Mouse (Mus musculus): ENCODE data around the gene Gcc1. TPM values are rescaled to one million over a fixed set of nuclear protein-coding genes. Genes with fewer than 3 reads are reported as not detected.
A peak's percentile ranks its signal among the peaks of the same experiment; 100 is the strongest.

Gene Gcc1
- total and polyA plus RNA-seq, 2 experiments, result 3.9 to 9.9 TPM

DNA sequence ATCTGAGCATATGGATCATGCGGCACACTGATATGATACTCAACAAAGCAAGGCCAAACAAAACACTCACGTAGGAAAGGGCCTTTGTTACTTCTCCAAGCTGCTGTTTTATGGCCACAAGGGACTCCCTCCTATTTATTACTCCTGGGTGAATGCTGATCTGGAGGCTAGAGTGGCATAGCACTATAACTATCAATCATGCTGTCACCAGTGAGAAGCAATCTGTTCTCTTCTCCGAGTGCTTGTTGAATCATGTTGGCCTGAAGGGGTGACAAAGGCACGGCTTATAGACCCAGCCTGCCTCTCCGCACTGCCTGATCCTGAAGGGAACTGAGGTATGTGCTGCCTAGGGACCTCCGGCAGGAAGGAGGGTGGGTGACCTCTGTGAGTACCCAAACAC is 36.4 kb upstream of the Gcc1 start:
- 83% methylated on average over 6 of the region's 6 CpGs for WGBS
- Histone ChIP-seq H3K4me1 (ENCODE audit: control insufficient read depth, insufficient read depth, low read length) (peaks cover 8% of the 10 kb centered on the region; the same call in 1 of the 2 replicates), H3K79me2 (ENCODE audit: control insufficient read depth, insufficient read depth, low read length) (no peaks in the 10 kb centered on the region), H3K4me3 (ENCODE audit: insufficient read depth, low read depth, low read length) (no peak overlapping the region), H3K27me3 (ENCODE audit: control insufficient read depth, insufficient read depth, low read length) (no peaks in the 10 kb centered on the region), H3K36me3 (ENCODE audit: control insufficient read depth, insufficient read depth, low read length) (no peaks in the 10 kb centered on the region), H3K9ac (ENCODE audit: low read depth, low read length) (no peak overlapping the region), H3K27ac (replicated peaks; ENCODE audit: insufficient read depth, low read depth, low read length) (no peak overlapping the region)
- TF ChIP-seq CTCF (IDR thresholded peaks at IDR 0.05; ENCODE audit: low read depth, low read length) (no peak), POLR2A (IDR thresholded peaks at IDR 0.05; ENCODE audit: extremely low read depth, insufficient read depth, low read length) (no peak)
- no peak for DNase-seq (ENCODE audit: extremely low read depth, low read depth, low spot score)

DNA sequence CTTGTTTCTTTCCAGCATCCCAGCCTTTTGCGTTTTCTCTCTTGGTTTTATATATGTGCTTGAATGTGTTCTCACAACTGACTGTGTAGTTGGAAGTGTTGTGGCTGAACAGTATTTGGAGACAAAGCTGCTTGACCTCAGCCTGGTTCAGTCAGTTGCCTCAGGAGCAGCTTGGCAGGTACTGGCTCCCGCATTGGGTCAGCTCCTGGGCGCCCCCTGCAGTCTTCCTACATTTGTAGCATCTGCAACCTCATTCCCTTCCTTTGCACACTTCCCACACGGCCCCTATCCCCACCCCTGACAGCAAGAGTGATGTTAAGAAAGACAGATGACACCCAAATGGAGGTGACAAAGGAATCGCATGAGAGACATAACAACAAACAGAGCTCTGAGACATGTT is 32.3 kb upstream of the Gcc1 start:
- DNase-seq (ENCODE audit: extremely low read depth, low read depth, low spot score), result peak; percentile 74
- no peaks in the 10 kb centered on the region for H3K27me3 ChIP-seq (ENCODE audit: control insufficient read depth, insufficient read depth, low read length)
- 6% methylated on average over 5 of the region's 5 CpGs for WGBS
- H3K4me1 ChIP-seq (ENCODE audit: control insufficient read depth, insufficient read depth, low read length), result peaks cover 18% of the 10 kb centered on the region
- H3K9ac ChIP-seq (ENCODE audit: low read depth, low read length), result no peak overlapping the region
- no peaks in the 10 kb centered on the region for H3K36me3 ChIP-seq (ENCODE audit: control insufficient read depth, insufficient read depth, low read length)
- no peaks in the 10 kb centered on the region for H3K79me2 ChIP-seq (ENCODE audit: control insufficient read depth, insufficient read depth, low read length)
- no peak overlapping the region for H3K4me3 ChIP-seq (ENCODE audit: insufficient read depth, low read depth, low read length)
- no peak overlapping the region; the same call in 1 of the 2 replicates for H3K27ac ChIP-seq (replicated peaks; ENCODE audit: insufficient read depth, low read depth, low read length)
- TF ChIP-seq CTCF (IDR thresholded peaks at IDR 0.05; ENCODE audit: low read depth, low read length) (peak; percentile 93), POLR2A (IDR thresholded peaks at IDR 0.05; ENCODE audit: extremely low read depth, insufficient read depth, low read length) (no peak)

DNA sequence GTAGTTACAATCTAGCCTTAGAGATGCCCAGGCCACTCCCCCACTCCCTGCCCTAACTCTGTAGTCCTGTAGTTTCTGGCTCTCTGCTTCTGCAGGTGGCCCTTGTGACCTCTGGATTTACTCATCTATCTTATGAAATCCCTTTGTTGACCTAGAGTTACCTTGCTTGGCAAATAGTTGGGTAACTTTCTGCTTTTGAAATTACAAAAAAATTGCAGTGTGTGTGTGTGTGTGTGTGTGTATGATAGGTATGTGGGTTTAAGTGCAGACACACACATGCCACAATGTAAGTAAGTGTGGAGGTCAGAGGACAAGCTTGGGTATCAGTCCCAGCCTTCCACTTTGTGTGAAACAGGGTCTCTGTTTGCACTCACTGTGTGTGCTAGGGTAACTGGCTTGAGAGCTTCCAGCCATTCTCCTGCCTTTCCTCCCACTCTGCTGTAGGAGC is 31.1 kb upstream of the Gcc1 start:
- peaks cover 18% of the 10 kb centered on the region for H3K4me1 ChIP-seq (ENCODE audit: control insufficient read depth, insufficient read depth, low read length)
- peak overlapping the region; percentile 83 for H3K27ac ChIP-seq (replicated peaks; ENCODE audit: insufficient read depth, low read depth, low read length)
- no peaks in the 10 kb centered on the region for H3K27me3 ChIP-seq (ENCODE audit: control insufficient read depth, insufficient read depth, low read length)
- H3K79me2 ChIP-seq (ENCODE audit: control insufficient read depth, insufficient read depth, low read length), result no peaks in the 10 kb centered on the region
- TF ChIP-seq CTCF (IDR thresholded peaks at IDR 0.05; ENCODE audit: low read depth, low read length) (no peak), POLR2A (IDR thresholded peaks at IDR 0.05; ENCODE audit: extremely low read depth, insufficient read depth, low read length) (no peak)
- H3K9ac ChIP-seq (ENCODE audit: low read depth, low read length), result no peak overlapping the region; the same call in 1 of the 2 replicates
- no peak overlapping the region for H3K4me3 ChIP-seq (ENCODE audit: insufficient read depth, low read depth, low read length)
- H3K36me3 ChIP-seq (ENCODE audit: control insufficient read depth, insufficient read depth, low read length), result no peaks in the 10 kb centered on the region
- DNase-seq (ENCODE audit: extremely low read depth, low read depth, low spot score), result peak; percentile 98

DNA sequence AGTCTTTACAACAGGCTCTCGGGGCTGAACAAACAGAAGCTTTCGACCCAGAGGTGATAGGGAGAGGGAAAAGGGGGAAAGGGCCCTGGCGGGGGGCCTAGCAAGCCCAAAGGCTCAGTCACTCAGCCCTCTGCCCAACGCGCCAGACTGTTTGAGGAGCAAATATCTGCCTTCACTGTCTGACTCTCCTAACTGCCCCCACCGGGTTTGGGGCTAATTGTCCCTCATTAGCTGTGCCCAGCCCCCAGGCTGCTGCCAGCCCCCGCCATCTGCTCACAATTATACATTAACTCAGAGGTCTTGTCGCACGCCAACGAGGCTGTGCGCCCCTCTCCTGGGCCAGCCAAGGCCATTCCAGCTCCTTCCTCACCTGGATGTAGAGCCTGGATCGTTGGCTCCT is 22.8 kb upstream of the Gcc1 start:
- 1% methylated on average over 12 of the region's 12 CpGs for WGBS
- H3K4me1 ChIP-seq (ENCODE audit: control insufficient read depth, insufficient read depth, low read length), result no peaks in the 10 kb centered on the region
- H3K9ac ChIP-seq (ENCODE audit: low read depth, low read length), result no peak overlapping the region
- H3K79me2 ChIP-seq (ENCODE audit: control insufficient read depth, insufficient read depth, low read length), result no peaks in the 10 kb centered on the region
- no peaks in the 10 kb centered on the region for H3K36me3 ChIP-seq (ENCODE audit: control insufficient read depth, insufficient read depth, low read length)
- no peak for DNase-seq (ENCODE audit: extremely low read depth, low read depth, low spot score)
- TF ChIP-seq POLR2A (IDR thresholded peaks at IDR 0.05; ENCODE audit: extremely low read depth, insufficient read depth, low read length), result no peak
- no peak for TF ChIP-seq CTCF (IDR thresholded peaks at IDR 0.05; ENCODE audit: low read depth, low read length)
- H3K4me3 ChIP-seq (ENCODE audit: insufficient read depth, low read depth, low read length), result no peak overlapping the region
- peaks cover 6% of the 10 kb centered on the region; the same call in 1 of the 2 replicates for H3K27me3 ChIP-seq (ENCODE audit: control insufficient read depth, insufficient read depth, low read length)
- H3K27ac ChIP-seq (replicated peaks; ENCODE audit: insufficient read depth, low read depth, low read length), result no peak overlapping the region

DNA sequence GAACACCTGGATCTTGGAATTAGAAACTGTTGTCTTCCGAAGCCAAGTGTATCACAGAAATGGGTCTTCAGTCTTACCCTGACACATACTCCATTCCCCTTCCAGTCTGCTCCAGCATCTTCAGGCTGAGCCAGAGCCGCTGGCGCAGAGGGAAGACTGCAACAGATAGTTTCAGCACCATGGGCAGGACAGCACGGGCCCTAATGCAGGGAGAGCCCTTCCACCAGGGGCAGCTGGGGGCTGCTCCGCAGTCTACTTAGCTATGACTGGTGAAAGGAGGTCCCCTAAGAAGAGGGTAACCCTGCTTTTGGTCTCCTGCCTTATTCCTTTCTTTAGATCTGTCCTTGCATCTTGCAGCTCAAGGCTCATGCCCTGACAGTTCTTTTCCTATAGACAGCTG is 22.3 kb upstream of the Gcc1 start:
- DNase-seq (ENCODE audit: extremely low read depth, low read depth, low spot score), result no peak
- no peak for TF ChIP-seq POLR2A (IDR thresholded peaks at IDR 0.05; ENCODE audit: extremely low read depth, insufficient read depth, low read length)
- no peak for TF ChIP-seq CTCF (IDR thresholded peaks at IDR 0.05; ENCODE audit: low read depth, low read length)
- no peaks in the 10 kb centered on the region for H3K79me2 ChIP-seq (ENCODE audit: control insufficient read depth, insufficient read depth, low read length)
- no peaks in the 10 kb centered on the region for H3K36me3 ChIP-seq (ENCODE audit: control insufficient read depth, insufficient read depth, low read length)
- no peak overlapping the region for H3K9ac ChIP-seq (ENCODE audit: low read depth, low read length)
- no peak overlapping the region for H3K4me3 ChIP-seq (ENCODE audit: insufficient read depth, low read depth, low read length)
- H3K4me1 ChIP-seq (ENCODE audit: control insufficient read depth, insufficient read depth, low read length), result no peaks in the 10 kb centered on the region
- H3K27me3 ChIP-seq (ENCODE audit: control insufficient read depth, insufficient read depth, low read length), result peaks cover 6% of the 10 kb centered on the region; the same call in 1 of the 2 replicates
- 20% methylated on average over 5 of the region's 5 CpGs for WGBS
- no peak overlapping the region for H3K27ac ChIP-seq (replicated peaks; ENCODE audit: insufficient read depth, low read depth, low read length)

DNA sequence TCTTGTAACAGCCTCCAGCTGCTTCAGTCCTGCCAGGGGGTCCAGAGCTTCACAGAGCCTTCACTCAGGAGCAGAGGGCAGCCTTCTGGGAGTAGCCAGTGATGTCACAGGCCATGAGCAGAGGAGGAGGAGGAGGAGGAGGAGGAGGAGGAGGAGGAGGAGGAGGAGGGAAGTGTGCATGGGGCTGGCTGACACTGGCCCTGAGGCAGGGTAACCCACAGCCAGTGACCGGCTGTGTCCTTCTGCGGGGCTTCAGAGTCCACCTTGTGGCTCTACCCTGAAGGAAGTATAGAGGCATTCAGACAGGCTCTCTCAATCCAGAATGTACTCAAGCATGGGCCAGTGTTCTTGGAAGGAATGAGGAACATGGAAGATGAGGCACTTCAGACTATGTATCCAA is 21.1 kb upstream of the Gcc1 start, which contains the start of gene Pax4:
TSS of gene Pax4 (minus strand) at position 101 of the 400 bp plus-strand sequence.
- WGBS, result 82% methylated on average over 2 of the region's 2 CpGs
- peaks cover 6% of the 10 kb centered on the region; the same call in 1 of the 2 replicates for H3K27me3 ChIP-seq (ENCODE audit: control insufficient read depth, insufficient read depth, low read length)
- no peak for TF ChIP-seq POLR2A (IDR thresholded peaks at IDR 0.05; ENCODE audit: extremely low read depth, insufficient read depth, low read length)

More for the DNA sequence above, 21.1 kb upstream of the Gcc1 start, which contains the start of gene Pax4:
- Histone ChIP-seq H3K4me1 (ENCODE audit: control insufficient read depth, insufficient read depth, low read length) (no peaks in the 10 kb centered on the region), H3K4me3 (ENCODE audit: insufficient read depth, low read depth, low read length) (no peak within 1 kb of the TSS), H3K9ac (ENCODE audit: low read depth, low read length) (no peak within 1 kb of the TSS), H3K27ac (replicated peaks; ENCODE audit: insufficient read depth, low read depth, low read length) (no peak within 1 kb of the TSS), H3K79me2 (ENCODE audit: control insufficient read depth, insufficient read depth, low read length) (no peaks in the 10 kb centered on the region), H3K36me3 (ENCODE audit: control insufficient read depth, insufficient read depth, low read length) (no peaks in the 10 kb centered on the region)
- no peak for DNase-seq (ENCODE audit: extremely low read depth, low read depth, low spot score)
